Mouse (Mus musculus) G1E-ER4 (cell line): ENCODE measurements around the gene Arhgap10. TPM values are rescaled to one million over a fixed set of nuclear protein-coding genes. Genes with fewer than 3 reads are reported as not detected.

Experiments used
- GATA1 ChIP-seq: IDR thresholded peaks from one replicate; pipeline ENCODE4 v1.8.0; 2012; ENCODE audit warnings: low read length, inconsistent platforms
- polyA plus RNA-seq: library from polyadenylated mRNA; stranded (reverse); fragments of >175 nt; gene quantifications from 2 replicates; pipeline ENCODE4 v1.2.3, GENCODE M21; 2012

Gene Arhgap10
- polyA plus RNA-seq, 1 experiment, result 21.0 TPM

DNA sequence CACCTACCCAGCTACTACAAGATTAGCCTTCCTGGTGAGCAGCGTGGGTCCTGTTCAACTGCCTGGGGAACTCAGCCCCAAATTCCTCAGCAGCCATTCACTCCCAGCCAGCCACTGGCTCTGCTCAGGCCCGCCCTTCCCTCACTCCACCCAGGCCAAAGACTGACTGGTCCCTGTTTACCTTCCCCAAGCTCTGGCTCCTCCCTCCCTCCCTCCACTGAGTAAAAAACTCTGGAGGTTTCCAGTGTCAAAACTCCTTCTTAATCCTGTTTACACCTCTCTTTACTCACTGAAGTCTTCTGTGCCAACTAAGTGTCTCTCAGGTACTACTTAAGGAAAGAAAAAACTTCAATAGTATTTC is 38.9 kb downstream of the Arhgap10 start:
- TF ChIP-seq GATA1, result no peak

DNA sequence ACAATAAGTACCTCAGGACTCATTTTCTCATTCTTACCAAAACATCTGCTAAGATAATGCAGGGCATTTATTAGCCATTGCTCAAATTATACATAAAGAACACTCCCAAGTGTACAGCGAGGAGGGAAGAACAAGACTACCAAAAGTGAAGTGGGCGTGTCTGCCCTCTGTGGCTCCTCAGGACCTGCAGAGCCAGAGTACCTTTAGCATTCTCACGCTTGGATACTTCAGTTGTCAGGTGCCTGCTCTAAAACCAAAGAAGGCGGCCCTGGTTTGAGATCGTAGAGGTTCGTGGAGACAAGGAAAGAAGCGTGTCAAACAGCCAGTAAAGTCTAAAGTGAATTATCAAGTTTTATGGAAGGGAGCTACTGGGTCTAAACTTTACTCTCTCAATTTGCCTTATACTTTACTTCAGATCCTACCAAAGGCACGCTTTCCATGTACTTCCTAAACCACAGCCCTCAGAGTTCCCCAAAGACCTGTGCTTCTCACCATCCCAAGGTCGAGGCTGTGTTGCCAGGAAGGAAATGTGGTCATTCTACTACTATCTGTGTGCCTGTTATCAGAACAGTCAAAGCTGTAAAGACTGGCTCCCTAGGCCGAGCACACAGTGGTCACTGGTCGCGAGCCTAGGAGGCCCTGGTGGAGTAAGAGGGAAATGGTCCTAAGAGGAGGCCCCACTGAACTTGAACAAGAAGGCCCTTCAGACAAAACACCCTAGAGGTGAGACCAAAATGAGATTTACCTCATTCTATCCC is 39.4 kb downstream of the Arhgap10 start:
- no peak for TF ChIP-seq GATA1

DNA sequence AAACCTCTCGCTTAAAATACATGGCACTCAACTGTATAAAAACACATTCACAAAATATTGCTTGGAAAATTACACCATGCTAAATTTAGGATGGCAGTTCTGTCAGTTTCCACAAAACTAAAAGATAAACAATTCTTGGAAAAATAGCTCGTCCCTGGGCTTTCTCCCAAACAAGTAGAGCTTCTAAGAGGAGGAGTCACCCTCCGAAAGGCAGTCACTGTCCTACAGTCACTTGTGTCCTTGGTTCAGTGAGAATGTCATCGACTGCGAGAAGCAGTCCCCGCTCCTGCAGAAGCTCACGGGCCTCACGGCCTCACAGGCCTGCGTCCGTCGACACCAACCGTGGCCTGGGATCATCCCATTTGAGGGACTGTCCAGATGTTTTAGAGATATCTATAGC is 40.1 kb downstream of the Arhgap10 start:
- TF ChIP-seq GATA1, result no peak

DNA sequence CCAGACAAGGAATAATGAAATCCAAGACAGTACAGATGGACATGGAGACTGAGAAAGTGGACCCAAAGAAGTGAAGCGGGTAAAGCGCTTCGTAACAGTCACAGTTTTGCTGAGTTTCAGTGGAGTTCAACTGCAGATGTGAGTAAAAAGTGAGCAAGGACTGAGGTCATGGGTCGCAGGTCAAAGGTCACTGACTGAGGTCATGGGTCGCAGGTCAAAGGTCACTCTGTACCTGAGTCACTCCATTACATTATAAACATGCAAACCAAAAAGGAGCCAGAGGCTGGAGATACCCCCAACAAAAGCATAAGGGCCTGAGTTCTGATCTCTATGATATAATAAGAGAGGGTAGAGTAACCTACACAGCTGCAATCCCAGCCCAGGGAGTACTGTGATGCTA is 43.1 kb downstream of the Arhgap10 start:
- no peak for TF ChIP-seq GATA1

DNA sequence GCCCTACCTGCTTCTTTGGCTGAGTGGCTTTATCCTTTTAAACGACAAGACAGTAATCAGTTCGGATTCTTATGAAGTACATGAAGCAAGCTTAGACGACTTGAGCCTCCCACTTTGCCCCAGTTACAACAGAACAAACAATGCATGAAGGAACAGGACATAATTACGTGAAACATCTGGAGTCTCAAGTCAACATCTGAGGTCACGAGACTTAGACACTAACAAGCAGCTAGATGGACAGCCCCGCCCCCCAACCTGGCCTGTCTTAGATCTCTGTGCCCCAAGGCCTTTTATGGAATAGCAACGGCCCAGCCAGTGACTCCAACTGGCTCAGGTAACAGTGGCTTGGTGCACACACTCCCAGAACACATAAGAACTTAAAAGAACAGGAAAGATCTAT is 44.0 kb downstream of the Arhgap10 start:
- TF ChIP-seq GATA1, result no peak

DNA sequence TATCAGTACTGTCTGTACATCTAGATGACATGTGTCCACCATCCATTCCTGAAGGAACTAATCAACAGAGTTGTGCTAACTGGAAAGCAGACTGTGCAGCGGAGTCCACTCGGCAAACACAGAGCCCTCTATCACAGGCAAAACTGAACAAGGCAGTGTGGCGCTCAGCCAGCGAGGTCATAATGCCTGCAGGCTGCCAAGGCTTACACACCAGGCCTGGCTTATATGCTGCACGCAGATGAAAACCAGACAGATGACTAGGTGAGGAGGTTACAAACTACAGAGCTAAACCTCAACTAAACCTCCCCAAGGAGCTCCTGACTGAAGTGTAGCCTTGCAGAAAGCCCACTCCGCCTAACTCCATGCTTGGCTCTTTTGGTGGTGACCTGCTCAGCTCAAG is 44.4 kb downstream of the Arhgap10 start:
- no peak for TF ChIP-seq GATA1

DNA sequence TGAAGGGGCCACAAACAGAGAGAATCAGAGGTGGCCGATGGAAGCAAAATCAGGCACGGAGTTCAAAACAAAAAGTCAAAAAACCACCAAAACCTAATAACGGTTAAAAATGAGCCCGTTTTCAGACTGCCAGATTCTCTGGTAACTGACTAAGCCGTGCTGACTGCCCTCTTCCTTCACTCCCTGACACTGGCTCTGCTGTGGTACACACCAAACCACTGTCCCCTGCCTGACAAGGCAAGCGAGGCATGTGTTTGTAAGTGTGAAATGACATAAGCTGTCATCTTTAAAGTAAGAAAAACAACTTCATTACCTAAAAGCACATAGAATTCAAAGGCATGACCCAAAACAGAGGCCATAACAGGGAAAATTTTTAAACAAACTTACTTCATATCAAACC is 56.4 kb downstream of the Arhgap10 start:
- TF ChIP-seq GATA1, result no peak

DNA sequence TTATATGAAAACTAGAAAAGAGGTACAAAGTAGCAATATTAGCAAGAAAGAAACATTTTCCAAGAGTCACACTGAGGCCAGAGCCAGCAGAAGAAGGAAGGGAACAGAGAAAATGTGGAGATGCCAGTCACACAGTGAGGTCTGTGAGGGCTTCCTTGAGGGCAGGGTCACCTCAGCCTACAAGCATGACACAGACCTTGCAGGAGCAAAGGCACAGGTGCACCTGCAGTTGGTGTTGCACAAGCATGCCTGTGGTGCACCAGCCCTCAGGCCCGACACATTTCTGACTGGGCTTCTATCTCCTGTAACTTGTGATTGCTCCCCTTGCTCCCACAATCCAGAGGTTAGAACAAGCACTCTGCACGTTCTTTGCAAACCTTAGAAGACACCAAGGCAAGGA is 57.4 kb downstream of the Arhgap10 start:
- no peak for TF ChIP-seq GATA1

DNA sequence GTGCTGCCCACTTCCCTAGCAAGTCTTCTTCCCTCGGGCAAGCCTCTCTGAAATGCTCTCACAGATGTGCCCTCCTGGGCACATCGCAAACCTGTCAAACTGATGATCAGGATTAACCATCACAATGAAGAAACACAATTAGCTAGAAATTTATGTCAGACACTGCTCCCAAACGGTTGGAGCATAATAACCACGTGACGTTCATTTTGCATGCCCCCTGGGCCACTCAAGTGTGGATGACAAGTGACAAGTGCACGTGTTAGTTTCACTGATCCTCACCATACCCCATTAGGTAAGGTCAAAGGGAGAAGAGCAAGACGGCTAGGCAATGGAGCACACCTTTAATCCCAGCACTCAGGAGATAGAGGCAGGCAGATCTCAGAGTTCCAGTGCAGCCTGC is 58.1 kb downstream of the Arhgap10 start:
- no peak for TF ChIP-seq GATA1

DNA sequence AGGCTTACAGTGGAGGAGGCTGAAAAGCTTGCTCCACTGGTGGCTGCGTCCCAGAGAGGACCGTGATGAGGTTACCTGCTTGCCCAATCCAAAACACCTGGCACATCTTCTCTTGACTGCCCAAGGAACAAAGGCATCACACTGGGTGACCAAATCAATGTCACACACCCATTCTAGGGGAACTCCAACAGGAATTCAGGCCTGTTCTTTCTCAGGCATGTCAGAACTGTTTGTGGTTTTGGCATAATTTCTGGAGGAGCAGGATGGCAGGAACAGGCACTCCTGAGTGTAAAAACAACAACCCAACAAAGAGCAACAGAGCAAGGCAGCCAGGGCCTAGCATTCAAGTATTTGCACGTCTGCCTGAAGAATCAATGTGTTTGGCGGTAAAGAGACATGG is 59.2 kb downstream of the Arhgap10 start:
- no peak for TF ChIP-seq GATA1

DNA sequence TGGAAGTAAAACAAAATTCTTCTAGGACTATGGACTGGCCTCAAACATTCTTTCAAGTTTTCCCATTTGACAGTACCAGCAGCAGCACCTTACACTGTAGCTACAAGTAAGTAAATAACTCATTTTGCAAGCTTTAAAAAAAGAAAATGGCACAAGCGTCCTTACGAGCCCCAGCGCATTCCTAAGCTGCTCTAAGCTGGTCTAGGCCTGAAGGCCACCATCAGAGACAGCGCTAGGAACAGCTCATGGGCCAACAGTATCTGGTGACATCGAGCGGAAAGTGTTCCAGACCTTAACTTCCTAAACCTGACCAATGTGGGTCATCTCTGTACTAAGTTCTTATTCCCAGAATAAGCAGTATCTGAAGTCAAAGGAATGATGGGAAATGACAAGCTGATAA is 61.5 kb downstream of the Arhgap10 start:
- no peak for TF ChIP-seq GATA1

DNA sequence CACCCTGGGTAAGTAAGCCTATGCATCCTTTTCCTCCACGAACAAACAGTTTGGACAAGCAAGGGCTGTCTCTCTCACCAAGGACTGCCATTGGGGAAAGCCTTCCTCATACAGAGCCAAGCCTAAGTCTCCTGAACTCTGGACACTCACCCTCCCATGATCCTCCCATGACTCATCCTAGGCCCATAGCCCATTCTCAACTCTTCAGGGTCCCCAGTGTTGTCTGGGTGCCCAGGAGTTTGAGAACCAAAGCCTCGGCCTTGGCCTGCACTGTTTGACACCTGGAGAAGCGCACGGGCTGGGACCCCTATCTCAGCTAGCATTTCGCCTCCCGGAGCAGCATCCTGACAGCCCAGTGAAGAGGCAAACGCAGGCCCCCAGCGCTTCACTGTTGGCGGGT is 63.9 kb downstream of the Arhgap10 start:
- no peak for TF ChIP-seq GATA1

DNA sequence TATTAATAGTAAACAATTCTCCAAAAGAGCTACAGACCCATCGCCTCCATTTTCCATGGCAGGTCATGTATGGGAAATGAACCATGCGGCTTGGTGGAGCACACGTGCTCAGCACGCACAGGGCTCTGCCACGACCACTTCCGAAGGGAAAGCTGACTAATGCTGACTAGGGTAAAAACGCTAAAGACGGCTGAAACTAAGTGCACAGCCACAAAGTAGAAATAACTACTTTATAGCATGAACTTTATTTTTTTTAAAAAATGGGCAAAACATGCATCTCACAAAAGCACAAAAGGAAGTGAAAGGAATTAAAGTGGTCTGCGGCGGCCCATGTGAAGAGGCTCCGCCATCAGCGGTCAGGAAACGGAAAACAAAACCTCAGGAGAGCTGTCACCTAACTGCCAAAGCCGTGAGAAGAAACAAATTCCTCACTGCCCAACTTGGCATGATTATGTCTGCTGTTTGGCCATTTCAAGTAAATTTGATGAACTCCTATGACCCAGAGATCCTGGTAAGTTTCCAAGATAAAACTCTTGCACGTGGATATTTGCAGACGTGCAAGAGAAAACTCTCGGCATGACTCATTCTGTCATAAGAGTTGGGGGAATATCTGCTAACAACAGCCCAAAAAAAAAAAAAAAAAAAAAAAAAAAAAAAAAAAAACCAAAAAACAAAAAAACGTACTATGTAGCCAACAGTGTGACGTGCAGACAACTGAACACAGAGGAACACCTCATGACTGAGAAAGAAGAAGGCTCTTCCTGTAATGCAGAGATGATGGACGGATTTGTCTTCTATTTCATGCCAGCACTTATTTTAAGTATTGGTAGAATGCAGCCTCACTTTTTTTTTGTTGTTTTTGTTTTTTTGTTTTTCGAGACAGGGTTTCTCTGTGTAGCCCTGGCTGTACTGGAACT is 66.0 kb downstream of the Arhgap10 start:
- no peak for TF ChIP-seq GATA1

DNA sequence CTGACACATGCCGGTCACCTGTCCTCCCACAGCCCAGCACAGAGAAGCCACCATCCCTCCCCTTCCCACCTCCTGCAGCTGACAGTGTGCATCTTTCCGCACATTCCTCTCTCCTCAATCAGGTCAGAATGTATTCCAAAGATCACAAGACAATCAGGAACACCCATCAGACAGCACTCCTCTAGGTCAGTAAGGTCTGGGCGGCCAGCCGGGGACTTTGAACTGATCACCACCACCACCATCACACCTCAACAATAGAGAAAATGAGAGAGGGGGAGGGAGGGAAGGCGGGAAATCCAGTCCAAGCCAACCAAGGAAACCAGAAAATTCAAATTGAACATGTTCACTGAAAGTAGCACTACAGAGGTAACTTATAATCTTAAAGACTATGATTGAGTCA is 66.7 kb downstream of the Arhgap10 start:
- TF ChIP-seq GATA1, result no peak

DNA sequence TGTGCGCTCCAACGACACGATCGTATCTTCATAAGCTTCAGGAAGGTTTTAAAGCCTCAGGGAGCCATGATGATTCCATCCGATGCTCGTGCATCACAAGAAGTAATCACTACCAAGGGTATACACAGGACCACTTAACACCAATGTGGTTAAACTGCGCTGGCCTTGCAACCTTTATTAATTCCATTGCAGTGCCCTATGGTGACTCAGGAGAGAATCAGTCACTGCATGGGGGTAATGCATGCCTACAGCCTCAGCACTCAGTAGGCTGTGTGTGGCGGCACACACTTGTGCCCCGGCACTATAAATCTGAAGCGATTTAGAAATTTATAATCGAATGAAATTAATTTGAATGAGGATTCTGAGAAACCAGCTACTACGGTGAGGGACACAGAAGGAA is 71.5 kb downstream of the Arhgap10 start:
- no peak for TF ChIP-seq GATA1

DNA sequence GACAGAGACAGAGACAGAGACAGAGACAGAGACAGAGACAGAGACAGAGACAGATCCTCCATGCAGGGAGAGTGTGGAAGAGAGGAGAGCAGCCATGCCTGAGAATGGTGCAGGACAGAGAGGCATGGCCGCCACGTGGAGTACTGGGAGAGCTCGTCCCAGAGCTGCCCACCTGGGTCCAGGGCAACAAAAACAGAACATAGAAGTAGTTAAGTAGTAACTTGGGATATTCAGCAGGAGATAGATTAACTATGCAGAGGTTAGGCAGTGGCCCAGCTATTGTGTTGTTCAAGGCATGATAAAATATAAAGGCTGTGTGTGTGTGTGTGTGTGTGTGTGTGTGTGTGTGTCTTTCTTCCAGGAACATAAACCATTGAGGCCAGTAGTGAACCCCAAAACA is 72.1 kb downstream of the Arhgap10 start:
- no peak for TF ChIP-seq GATA1
